In genomic region chr4:150059841-150060468, GRCm38 (mm10) we compare ENCODE assay signal across 11 mouse cellular contexts. TPM values are rescaled to one million over a fixed set of nuclear protein-coding genes. Genes with fewer than 3 reads are reported as not detected.
DNase-seq lines count a peak whose midpoint lies in the region; ATAC-seq lines count a peak whose summit lies in the region.
"Had no signal": no experiment of that assay in that cellular context is flagged by ENCODE, and none has a peak within 500 bp of the region (broad histone marks: within the 10 kb centered on the region; RNA-seq: fewer than 3 reads in every experiment).

No protein-coding gene starts in this region.

- ATAC-seq in kidney, embryonic 16.5 days (ENCODE audit: low FRiP score, low TSS enrichment): no peak
- ATAC-seq in common myeloid progenitor, adult 5-6 weeks (replicated peaks; ENCODE audit: low read depth, poor library complexity, severe bottlenecking): peak; percentile 77
- no peak for ATAC-seq in limb, embryonic 15.5 days (ENCODE audit: insufficient number of reproducible peaks, low FRiP score, low TSS enrichment, low read depth)
- ATAC-seq: forebrain, embryonic 15.5 days had no signal

- peaks cover 20% of the 10 kb centered on the region for H3K4me1 ChIP-seq in kidney, embryonic 16.5 days (ENCODE audit: insufficient read depth, low read length)
- H3K4me1 ChIP-seq in limb, embryonic 15.5 days: peaks cover 24% of the 10 kb centered on the region
- H3K4me1 ChIP-seq: forebrain, embryonic 15.5 days had no signal

- H3K9me3 ChIP-seq in kidney, embryonic 16.5 days (ENCODE audit: low read length): no peaks in the 10 kb centered on the region
- no peaks in the 10 kb centered on the region for H3K9me3 ChIP-seq in limb, embryonic 15.5 days
- H3K9me3 ChIP-seq: forebrain, embryonic 15.5 days; liver, embryonic 13.5 days had no signal

- no peak for DNase-seq in kidney, adult 8-10 months
- peak; percentile 83 for DNase-seq in 3T3-L1 (ENCODE audit: low read depth, low spot score)
- no peak for DNase-seq in MN1 (ENCODE audit: low spot score)
- no peak for DNase-seq in right cerebral cortex, postnatal 4 days
- DNase-seq in adrenal gland, postnatal 14 days: no peak
- DNase-seq: liver, embryonic 13.5 days had no signal

- WGBS in kidney, embryonic 16.5 days: 65% methylated on average over 9 of the region's 9 CpGs
- 26% methylated on average over 9 of the region's 9 CpGs for WGBS in limb, embryonic 15.5 days

- no peak overlapping the region for H3K4me2 ChIP-seq in kidney, embryonic 16.5 days (replicated peaks; ENCODE audit: low read depth, low read length)
- H3K4me2 ChIP-seq in limb, embryonic 15.5 days: no peak overlapping the region
- H3K4me2 ChIP-seq: forebrain, embryonic 15.5 days; liver, embryonic 13.5 days had no signal

- H3K27ac ChIP-seq in kidney, embryonic 16.5 days (ENCODE audit: low read length): peak overlapping the region; percentile 15; the same call in 1 of the 2 replicates
- H3K27ac ChIP-seq in limb, embryonic 15.5 days: peak overlapping the region; percentile 79
- H3K27ac ChIP-seq: forebrain, embryonic 15.5 days; kidney, postnatal 0 days; liver, embryonic 13.5 days had no signal

- no peaks in the 10 kb centered on the region for H3K27me3 ChIP-seq in kidney, embryonic 16.5 days (ENCODE audit: insufficient read depth, low read length)
- no peaks in the 10 kb centered on the region for H3K27me3 ChIP-seq in limb, embryonic 15.5 days
- H3K27me3 ChIP-seq: forebrain, embryonic 15.5 days; liver, embryonic 13.5 days had no signal

- H3K4me3 ChIP-seq in kidney, embryonic 16.5 days (ENCODE audit: low read length): no peak overlapping the region
- no peak overlapping the region for H3K4me3 ChIP-seq in limb, embryonic 15.5 days
- H3K4me3 ChIP-seq: forebrain, embryonic 15.5 days; liver, embryonic 13.5 days had no signal

- no peak overlapping the region; the same call in 1 of the 2 replicates for H3K9ac ChIP-seq in kidney, embryonic 16.5 days (replicated peaks; ENCODE audit: low read length)
- no peak overlapping the region for H3K9ac ChIP-seq in limb, embryonic 15.5 days
- H3K9ac ChIP-seq: forebrain, embryonic 15.5 days; liver, embryonic 13.5 days had no signal

- H3K36me3 ChIP-seq in kidney, embryonic 16.5 days (ENCODE audit: insufficient read depth, low read length): no peaks in the 10 kb centered on the region
- H3K36me3 ChIP-seq in limb, embryonic 15.5 days: no peaks in the 10 kb centered on the region
- H3K36me3 ChIP-seq: forebrain, embryonic 15.5 days; liver, embryonic 13.5 days had no signal

RNA-seq across cellular contexts. Expression of gene Gpr157, which starts 27.2 kb away (rescaled TPM):
- 0.40 and 0.51 TPM in 2 replicates for polyA plus RNA-seq in kidney, embryonic 16.5 days (2015; fragmentation: Nextera tagmentation; extraction: Ambion mirVana)
- total RNA-seq in common myeloid progenitor, adult 5-6 weeks (2017): 1.7 and 2.0 TPM in 2 replicates
- 1.4 and 1.7 TPM in 2 replicates for polyA plus RNA-seq in limb, embryonic 15.5 days (2015; fragmentation: Nextera tagmentation; extraction: Ambion mirVana)
- 1.3 and 2.3 TPM in 2 replicates for total RNA-seq in adrenal gland, postnatal 14 days (2021)

RNA-seq across cellular contexts. Expression of gene H6pd, which starts 51.1 kb away (rescaled TPM):
- polyA plus RNA-seq in kidney, embryonic 16.5 days (2015; fragmentation: Nextera tagmentation; extraction: Ambion mirVana): 22.8 and 24.7 TPM in 2 replicates
- total RNA-seq in common myeloid progenitor, adult 5-6 weeks (2017): 15.2 and 19.5 TPM in 2 replicates
- 13.1 and 13.4 TPM in 2 replicates for polyA plus RNA-seq in limb, embryonic 15.5 days (2015; fragmentation: Nextera tagmentation; extraction: Ambion mirVana)
- 115 and 132 TPM in 2 replicates for total RNA-seq in adrenal gland, postnatal 14 days (2021)

RNA-seq across cellular contexts. Expression of gene Slc2a5, which starts 59.1 kb away (rescaled TPM):
- 2.2 and 2.5 TPM in 2 replicates for polyA plus RNA-seq in kidney, embryonic 16.5 days (2015; fragmentation: Nextera tagmentation; extraction: Ambion mirVana)
- not detected in 2 replicates for total RNA-seq in common myeloid progenitor, adult 5-6 weeks (2017)
- polyA plus RNA-seq in limb, embryonic 15.5 days (2015; fragmentation: Nextera tagmentation; extraction: Ambion mirVana): 2.0 and 2.3 TPM in 2 replicates
- 0.30 and 0.48 TPM in 2 replicates for total RNA-seq in adrenal gland, postnatal 14 days (2021)
